Mouse (Mus musculus) adrenal gland (tissue): Measurements from ENCODE around the gene Abca15.

Source experiments
- intact Hi-C: fragments of 180-260 bp; cut with DNase I; formaldehyde crosslinking; loops from one replicate; pipeline ENCODE4 v1.15.1; 2025
- long read RNA-seq, 2 experiments: library from polyadenylated mRNA; unstranded; transcript quantifications; one replicate each; pipeline ENCODE4 v2.0.0; 2020; ENCODE audit warnings: borderline replicate concordance in 1 of 2; ENCODE audit not compliant: insufficient replicate concordance in 1 of 2

The Abca15 gene
- long read RNA-seq, experiment 1, result 0 reads
- long read RNA-seq, experiment 2, result 0 reads

GRCm38 (mm10) chr7:120328087-120328793 is at the start of gene Abca15:
Abca15 (plus strand) TSS chr7:120328670.
- intact Hi-C loops, result loop anchor here (5.0 to 10.0 kb wide), 3 partner anchors 203 to 483 kb away; partner anchors contain the start of gene Dnah3

GRCm38 (mm10) chr7:120285286-120285685 is 43.2 kb upstream of the Abca15 start:
- intact Hi-C loops, result no loop called here

GRCm38 (mm10) chr7:120316086-120316485 is 12.4 kb upstream of the Abca15 start:
- intact Hi-C loops, result no loop called here

- intact Hi-C loops, result loop anchor here (10.0 kb wide), 2 partner anchors 198 to 478 kb away; no protein-coding TSS in a partner anchor
Observed at GRCm38 (mm10) chr7:120322963-120323362, 5.5 kb upstream of the Abca15 start.

- intact Hi-C loops, result loop anchor here (5.0 to 10.0 kb wide), 3 partner anchors 201 to 481 kb away; partner anchors contain the start of gene Dnah3
Observed at GRCm38 (mm10) chr7:120325911-120326310, 2.6 kb upstream of the Abca15 start.

GRCm38 (mm10) chr7:120327220-120328073 is 1.0 kb upstream of the Abca15 start:
- intact Hi-C loops, result loop anchor here (5.0 to 10.0 kb wide), 3 partner anchors 203 to 483 kb away; partner anchors contain the start of gene Dnah3

- intact Hi-C loops, result no loop called here
Observed at GRCm38 (mm10) chr7:120361159-120361558, 32.7 kb downstream of the Abca15 start.

- intact Hi-C loops, result no loop called here
Observed at GRCm38 (mm10) chr7:120409447-120409846, 81.0 kb downstream of the Abca15 start, which contains the start of gene Abca16. Abca16 (plus strand) TSS chr7:120409647.

- intact Hi-C loops, result no loop called here
Observed at GRCm38 (mm10) chr7:120412391-120412790, 83.9 kb downstream of the Abca15 start.

GRCm38 (mm10) chr7:120426625-120427024 is 98.2 kb downstream of the Abca15 start:
- intact Hi-C loops, result no loop called here

GRCm38 (mm10) chr7:120431464-120431863 is 103.0 kb downstream of the Abca15 start:
- intact Hi-C loops, result no loop called here
